Mouse (Mus musculus) forebrain, postnatal 0 days (tissue): Measurements from ENCODE around the gene Nutm2. TPM values are rescaled to one million over a fixed set of nuclear protein-coding genes. Genes with fewer than 3 reads are reported as not detected.

Source experiments
- ATAC-seq: fragments of 200-750 bp; cut with Nextera tagmentation; 2 replicates; pipeline ENCODE4 v1.8.0; 2017; ENCODE audit warnings: mild to moderate bottlenecking, moderate library complexity
- DNase-seq: peaks from one replicate; pipeline ENCODE4 v3.0.0-alpha.2; 2015
- H3K27ac ChIP-seq: fragments of 300-500 bp; sonication (generic); 2 replicates; pipeline ENCODE4 v1.5.1; 2014; ENCODE audit warnings: low read depth, mild to moderate bottlenecking, antibody characterized with exemption, low read length, moderate library complexity, mixed read lengths
- H3K27me3 ChIP-seq: fragments of 300-500 bp; sonication (generic); 2 replicates; pipeline ENCODE4 v1.6.1; 2014; ENCODE audit warnings: mild to moderate bottlenecking, low read length, mixed read lengths; ENCODE audit not compliant: insufficient read depth
- H3K36me3 ChIP-seq: fragments of 300-500 bp; sonication (generic); 2 replicates; pipeline ENCODE4 v1.6.1; 2014; ENCODE audit warnings: mild to moderate bottlenecking, moderate library complexity; ENCODE audit not compliant: insufficient read depth
- H3K4me1 ChIP-seq: fragments of 300-500 bp; sonication (generic); 2 replicates; pipeline ENCODE4 v1.6.1; 2014; ENCODE audit warnings: antibody characterized with exemption; ENCODE audit not compliant: insufficient read depth
- H3K4me2 ChIP-seq: fragments of 300-500 bp; sonication (generic); 2 replicates; pipeline ENCODE4 v1.6.1; 2014; ENCODE audit warnings: low read depth, mild to moderate bottlenecking, moderate library complexity
- H3K4me3 ChIP-seq: fragments of 300-500 bp; sonication (generic); 2 replicates; pipeline ENCODE4 v1.5.1; 2014; ENCODE audit warnings: low read depth, low read length, mixed read lengths
- H3K9ac ChIP-seq: fragments of 300-500 bp; sonication (generic); 2 replicates; pipeline ENCODE4 v1.6.1; 2014; ENCODE audit warnings: mild to moderate bottlenecking
- H3K9me3 ChIP-seq: fragments of 300-500 bp; sonication (generic); 2 replicates; pipeline ENCODE4 v1.6.1; 2016; ENCODE audit warnings: low read length
- CTCF ChIP-seq: sonication (generic); IDR thresholded peaks from 2 replicates; pipeline ENCODE4 v1.5.1; 2016; ENCODE audit warnings: antibody characterized with exemption, control low read depth, low read depth
- WGBS: fragments of 180-500 bp; shearing (Covaris S2); extraction: QIAGEN DNeasy Blood & Tissue Kit; methylation state at CpG from one replicate; pipeline ENCODE4 v1.1.7; 2014; 5-methylcytosine and 5-hydroxymethylcytosine counted together
- polyA plus RNA-seq: library from polyadenylated mRNA; unstranded; fragments of >200 nt; fragmentation: Nextera tagmentation; extraction: Ambion mirVana; gene quantifications from 2 replicates; pipeline ENCODE4 v1.2.1, GENCODE M21; 2015
- total RNA-seq: library from RNA; depleted of rRNA; stranded (reverse); fragments of >200 nt; gene quantifications from 2 replicates; pipeline ENCODE4 v1.2.3, GENCODE M21; 2014; rRNA removed

The Nutm2 gene
- total RNA-seq (not detected in 2 replicates), polyA plus RNA-seq (not detected in 2 replicates)

- DNase-seq (no peak), ATAC-seq (no peak)
- Histone ChIP-seq H3K36me3 (no peaks in the 10 kb centered on the region), H3K4me3 (no peak within 1 kb of the TSS), H3K27ac (no peak within 1 kb of the TSS), H3K27me3 (no peaks in the 10 kb centered on the region), H3K4me1 (no peaks in the 10 kb centered on the region), H3K9me3 (no peaks in the 10 kb centered on the region), H3K4me2 (no peak within 1 kb of the TSS), H3K9ac (no peak within 1 kb of the TSS)
- WGBS: 86% methylated on average over 4 of the region's 4 CpGs
- no peak for TF ChIP-seq CTCF
These were observed at the start of gene Nutm2 for GRCm38 (mm10) chr13:50467007-50467406. Gene Nutm2, plus strand, starts transcription at chr13:50467307.

- DNase-seq (peak; percentile 84), ATAC-seq (peak; percentile 99)
- Histone ChIP-seq H3K9me3 (no peaks in the 10 kb centered on the region), H3K36me3 (peaks cover 17% of the 10 kb centered on the region; the same call in 1 of the 2 replicates), H3K4me2 (peak within 1 kb of the TSS; percentile 66), H3K9ac (peak within 1 kb of the TSS; percentile 83), H3K4me3 (peak within 1 kb of the TSS; percentile 56), H3K4me1 (peaks cover 5% of the 10 kb centered on the region), H3K27me3 (no peaks in the 10 kb centered on the region), H3K27ac (peak within 1 kb of the TSS; percentile 72)
- 13% methylated on average over 34 of the region's 35 CpGs for WGBS
- no peak for TF ChIP-seq CTCF
These were observed 49.5 kb upstream of the Nutm2 start, which contains the start of gene Fbxw17 for GRCm38 (mm10) chr13:50417389-50418183. Gene Fbxw17, plus strand, starts transcription at chr13:50417864.

- H3K27ac ChIP-seq: no peak overlapping the region
- peak overlapping the region; percentile 66 for H3K4me2 ChIP-seq
- ATAC-seq (0 out of 2 replicates have a peak, but pooled peaks have one; percentile 8), DNase-seq (peak; percentile 43)
- H3K9ac ChIP-seq: peak overlapping the region; percentile 83
- peak overlapping the region; percentile 56 for H3K4me3 ChIP-seq
- H3K27me3 ChIP-seq: no peaks in the 10 kb centered on the region
- TF ChIP-seq CTCF: no peak
- no peaks in the 10 kb centered on the region for H3K9me3 ChIP-seq
- peaks cover 24% of the 10 kb centered on the region for H3K36me3 ChIP-seq
- WGBS: 32% methylated on average over 3 of the region's 3 CpGs
- H3K4me1 ChIP-seq: peaks cover 5% of the 10 kb centered on the region
These were observed 48.7 kb upstream of the Nutm2 start for GRCm38 (mm10) chr13:50418421-50418820.

- Histone ChIP-seq H3K36me3 (peaks cover 71% of the 10 kb centered on the region), H3K4me2 (no peak overlapping the region), H3K4me1 (no peaks in the 10 kb centered on the region; the same call in 1 of the 2 replicates), H3K9me3 (no peaks in the 10 kb centered on the region), H3K9ac (no peak overlapping the region), H3K27ac (no peak overlapping the region), H3K4me3 (no peak overlapping the region), H3K27me3 (no peaks in the 10 kb centered on the region)
- DNase-seq: no peak
- no peak for ATAC-seq
- TF ChIP-seq CTCF: no peak
- 90% methylated on average over 8 of the region's 8 CpGs for WGBS
These were observed 43.4 kb upstream of the Nutm2 start for GRCm38 (mm10) chr13:50423625-50424209.

- WGBS: 92% methylated on average over 2 of the region's 2 CpGs
- no peaks in the 10 kb centered on the region for H3K4me1 ChIP-seq
- no peak overlapping the region for H3K9ac ChIP-seq
- H3K4me3 ChIP-seq: no peak overlapping the region
- no peaks in the 10 kb centered on the region for H3K27me3 ChIP-seq
- no peak for DNase-seq
- no peaks in the 10 kb centered on the region for H3K9me3 ChIP-seq
- peaks cover 78% of the 10 kb centered on the region for H3K36me3 ChIP-seq
- ATAC-seq: no peak
- no peak for TF ChIP-seq CTCF
- H3K4me2 ChIP-seq: no peak overlapping the region
- no peak overlapping the region for H3K27ac ChIP-seq
These were observed 42.6 kb upstream of the Nutm2 start for GRCm38 (mm10) chr13:50424517-50424916.

- no peak for DNase-seq
- WGBS: 96% methylated on average over 4 of the region's 4 CpGs
- Histone ChIP-seq H3K9ac (no peak overlapping the region), H3K4me2 (no peak overlapping the region), H3K27ac (no peak overlapping the region), H3K36me3 (peaks cover 83% of the 10 kb centered on the region), H3K4me3 (no peak overlapping the region), H3K27me3 (no peaks in the 10 kb centered on the region), H3K4me1 (no peaks in the 10 kb centered on the region), H3K9me3 (no peaks in the 10 kb centered on the region)
- no peak for ATAC-seq
- TF ChIP-seq CTCF: no peak
These were observed 40.4 kb upstream of the Nutm2 start for GRCm38 (mm10) chr13:50426686-50427085.

GRCm38 (mm10) chr13:50443812-50444211, 23.3 kb upstream of the Nutm2 start, which contains the start of gene Gm47429:
Gene Gm47429, minus strand, starts transcription at chr13:50443912.
- Histone ChIP-seq H3K4me1 (no peaks in the 10 kb centered on the region), H3K9ac (no peak within 1 kb of the TSS), H3K36me3 (no peaks in the 10 kb centered on the region), H3K27me3 (no peaks in the 10 kb centered on the region), H3K4me2 (no peak within 1 kb of the TSS), H3K27ac (no peak within 1 kb of the TSS), H3K9me3 (no peaks in the 10 kb centered on the region), H3K4me3 (no peak within 1 kb of the TSS)
- DNase-seq (no peak), ATAC-seq (no peak)
- no peak for TF ChIP-seq CTCF
- WGBS: 93% methylated on average over 2 of the region's 2 CpGs
